Mouse (Mus musculus) cerebellum, postnatal 25 days (tissue): ENCODE measurements around the gene Gm10639.
"Not testable (repeated sequence)": the region's sequence is repeated elsewhere in the genome, so short reads cannot be mapped to it uniquely, and the experiment has no call there.

Experiments
- DNase-seq, 2 experiments: peaks; one replicate each; pipeline ENCODE4 v3.0.0; 2021; ENCODE audit warnings: mixed read lengths in 2 of 2

The Gm10639 gene

DNA sequence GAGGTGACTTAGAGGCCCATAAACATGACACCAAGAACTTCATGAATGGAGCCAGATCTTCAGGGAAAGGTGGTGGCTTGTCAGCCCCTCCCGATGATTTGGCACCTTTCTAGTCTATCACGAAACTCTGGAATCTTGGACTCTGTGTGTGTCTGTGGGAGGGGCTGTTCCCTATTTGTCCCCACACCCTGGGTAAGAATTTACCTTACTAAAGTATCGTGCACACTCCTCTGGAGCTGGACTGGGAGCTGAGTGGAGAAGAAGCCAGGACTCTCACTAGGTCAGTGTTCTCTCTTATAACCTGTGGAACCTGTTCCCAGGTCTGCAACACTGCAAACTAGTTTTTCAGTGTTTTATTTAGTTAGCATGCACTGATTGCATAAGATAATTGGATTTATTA is at the start of gene Gm10639:
TSS of gene Gm10639 (plus strand) at position 201 of the 400 bp plus-strand sequence.
- DNase-seq = not testable (repeated sequence)

GRCm38 (mm10) chr9:78255683-78256470 is 33.8 kb upstream of the Gm10639 start:
- peak; percentile 15 to 25 for DNase-seq

DNA sequence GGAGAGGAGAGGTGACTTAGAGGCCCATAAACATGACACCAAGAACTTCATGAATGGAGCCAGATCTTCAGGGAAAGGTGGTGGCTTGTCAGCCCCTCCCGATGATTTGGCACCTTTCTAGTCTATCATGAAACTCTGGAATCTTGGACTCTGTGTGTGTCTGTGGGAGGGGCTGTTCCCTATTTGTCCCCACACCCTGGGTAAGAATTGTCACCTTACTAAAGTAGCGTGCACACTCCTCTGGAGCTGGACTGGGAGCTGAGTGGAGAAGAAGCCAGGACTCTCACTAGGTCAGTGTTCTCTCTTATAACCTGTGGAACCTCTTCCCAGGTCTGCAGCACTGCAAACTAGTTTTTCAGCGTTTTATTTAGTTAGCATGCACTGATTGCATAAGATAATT is 32.8 kb upstream of the Gm10639 start, which contains the start of gene Gm3776:
TSS of gene Gm3776 (plus strand) at position 216 of the 400 bp plus-strand sequence.
- not testable (repeated sequence) for DNase-seq

DNA sequence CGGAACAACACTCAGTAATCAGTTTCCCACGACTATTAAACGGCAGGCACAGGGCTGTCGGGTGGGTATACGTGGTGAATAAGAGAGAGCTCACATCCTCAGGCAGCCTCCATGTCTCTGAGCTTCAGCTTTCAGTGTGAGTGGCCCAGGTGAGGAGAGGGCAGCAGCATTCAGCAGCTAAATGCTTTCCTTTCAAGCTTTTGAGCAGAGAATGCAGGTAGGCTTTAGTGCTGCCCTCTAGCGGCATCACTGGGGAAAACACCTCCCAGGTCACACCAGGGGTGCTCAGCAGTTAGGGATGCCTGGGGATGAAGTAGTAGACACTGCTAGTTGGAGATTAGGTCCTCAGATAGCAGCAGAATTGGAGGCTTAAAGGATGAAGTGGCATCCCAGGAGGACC is 30.0 kb upstream of the Gm10639 start:
- peak; percentile 50 to 52 for DNase-seq

GRCm38 (mm10) chr9:78270945-78271344 is 18.8 kb upstream of the Gm10639 start:
- not testable (repeated sequence) for DNase-seq

DNA sequence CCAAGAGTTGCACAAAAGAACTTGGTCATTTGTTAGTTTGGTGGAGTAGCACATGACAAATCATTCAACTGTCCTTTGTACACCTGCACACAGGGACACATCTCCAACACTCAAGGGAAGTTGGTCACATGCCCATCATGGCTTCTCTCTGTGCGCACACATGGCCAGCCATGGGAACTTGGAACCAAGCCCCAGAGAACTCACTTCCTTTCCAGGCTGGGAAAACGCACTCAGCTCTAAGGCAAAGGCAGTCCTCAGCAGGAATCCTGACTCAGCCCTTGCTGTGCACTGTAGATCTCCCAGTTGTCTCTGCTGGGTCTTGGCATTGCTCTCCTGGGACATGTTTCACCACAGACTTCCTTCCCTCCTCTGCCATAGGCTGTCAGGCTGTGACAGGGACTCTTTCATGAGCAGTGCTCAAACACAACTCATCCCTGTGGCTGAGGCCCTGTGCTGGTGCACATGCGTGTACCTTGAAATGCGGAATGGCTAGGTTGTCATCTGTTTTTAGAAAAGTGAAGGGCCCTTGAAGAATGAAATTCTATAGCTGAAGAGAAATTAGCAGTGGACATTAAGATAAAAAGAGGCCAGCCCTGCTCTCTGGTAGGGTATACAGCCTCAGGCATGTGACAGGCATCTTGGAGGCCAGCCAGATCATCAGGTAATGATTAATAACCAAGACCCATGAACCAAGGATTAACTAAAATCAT is 7.6 kb upstream of the Gm10639 start:
- peak; percentile 11 to 39 for DNase-seq

GRCm38 (mm10) chr9:78289063-78289462 is 660 bp upstream of the Gm10639 start:
- DNase-seq = not testable (repeated sequence)

DNA sequence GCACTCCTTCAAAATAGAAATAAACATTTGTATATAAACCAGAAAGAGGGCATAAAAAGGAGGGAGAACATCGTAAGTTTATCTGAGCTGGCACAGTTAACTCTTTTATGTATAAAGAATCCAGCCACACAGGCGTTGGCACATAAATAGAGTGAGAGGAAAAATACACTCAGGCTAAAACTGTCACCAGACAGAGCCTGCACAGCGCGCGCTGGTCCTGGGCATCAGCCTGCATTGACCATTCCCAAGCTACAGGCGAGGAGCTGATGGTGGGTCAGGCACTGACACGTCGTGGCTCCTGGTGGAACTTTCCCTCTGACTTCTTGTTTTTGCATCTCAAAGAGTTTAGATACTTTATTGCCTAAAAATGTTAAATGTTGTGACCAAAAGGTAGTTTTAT is 2.7 kb downstream of the Gm10639 start:
- DNase-seq = not testable (repeated sequence)

GRCm38 (mm10) chr9:78293683-78294082 is 4.0 kb downstream of the Gm10639 start:
- not testable (repeated sequence) for DNase-seq

DNA sequence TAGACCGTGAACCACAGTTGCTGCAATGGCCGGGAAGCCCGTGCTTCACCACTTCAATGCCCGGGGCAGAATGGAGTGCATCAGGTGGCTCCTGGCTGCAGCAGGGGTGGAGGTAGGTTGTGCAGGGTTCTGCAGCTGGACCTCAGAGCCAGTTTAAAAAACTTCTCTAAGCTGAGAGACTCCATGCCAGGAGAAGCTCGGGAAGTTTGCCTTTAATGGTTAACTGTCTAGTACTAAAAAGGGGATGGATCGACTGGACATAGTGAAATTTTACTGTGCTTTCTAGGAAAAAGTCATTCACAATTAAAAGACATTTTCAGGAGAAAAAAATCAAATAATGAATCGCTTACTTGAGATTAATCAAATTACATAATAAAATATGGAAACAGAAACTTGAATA is 5.1 kb downstream of the Gm10639 start:
- DNase-seq = not testable (repeated sequence)

- peak; percentile 47 to 66 for DNase-seq
Observed at GRCm38 (mm10) chr9:78296089-78296488, 6.4 kb downstream of the Gm10639 start.

DNA sequence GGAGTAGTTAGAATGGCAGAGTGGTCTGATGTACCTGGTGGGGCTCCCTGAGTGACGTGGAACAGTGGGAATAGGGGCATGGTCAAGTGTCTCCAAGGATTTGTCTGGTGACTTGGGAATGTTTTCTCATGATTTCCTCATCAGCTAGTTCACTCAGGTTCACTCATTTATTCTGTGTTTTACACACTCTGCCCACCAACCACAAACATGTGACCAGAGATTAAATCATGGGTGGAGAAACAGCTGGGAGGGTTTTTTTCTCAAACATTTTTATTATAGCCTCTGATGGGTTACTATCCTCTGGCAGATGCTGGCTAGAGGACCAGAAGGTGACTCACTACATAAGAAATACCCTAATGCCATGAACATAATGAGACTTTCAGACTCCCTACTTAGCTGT is 8.5 kb downstream of the Gm10639 start:
- DNase-seq = no peak

DNA sequence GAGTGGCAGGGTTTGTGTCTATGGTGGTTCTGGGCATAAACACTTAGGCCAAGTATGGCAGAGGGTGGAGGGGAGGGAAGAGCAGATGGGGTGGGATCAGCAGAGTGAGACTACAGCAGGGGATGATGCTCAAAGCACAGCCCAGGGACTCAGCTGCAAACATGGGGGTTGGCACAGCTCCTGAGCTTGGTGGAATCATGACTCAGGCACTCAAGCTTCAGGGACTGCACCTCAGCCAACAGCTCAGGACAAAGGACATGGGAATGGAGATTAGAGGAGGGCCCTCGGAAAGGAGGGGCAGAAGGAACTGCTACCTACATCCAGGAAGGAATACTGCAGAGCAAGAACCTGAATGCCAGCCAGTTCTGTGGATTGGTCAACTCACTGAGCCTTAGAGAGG is 9.4 kb downstream of the Gm10639 start:
- DNase-seq = not testable (repeated sequence)

DNA sequence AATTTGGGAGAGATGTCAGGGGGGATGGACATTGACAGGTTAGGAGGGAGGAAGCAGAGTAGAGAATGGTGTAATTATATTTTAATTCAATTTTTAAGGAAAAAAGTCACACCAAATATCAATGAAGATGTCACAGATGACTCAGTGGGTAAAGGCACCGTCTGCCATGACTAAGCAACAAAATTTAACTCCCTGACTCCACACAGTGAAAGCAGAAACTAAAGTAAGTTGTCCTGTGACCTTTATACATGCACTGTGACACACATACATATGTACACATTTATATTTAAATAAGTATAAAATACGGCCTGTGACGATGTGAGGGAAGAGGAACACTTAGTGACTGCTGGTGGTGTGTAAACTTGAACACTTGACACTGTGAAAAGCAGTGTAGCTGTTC is 18.4 kb downstream of the Gm10639 start:
- DNase-seq = not testable (repeated sequence)

DNA sequence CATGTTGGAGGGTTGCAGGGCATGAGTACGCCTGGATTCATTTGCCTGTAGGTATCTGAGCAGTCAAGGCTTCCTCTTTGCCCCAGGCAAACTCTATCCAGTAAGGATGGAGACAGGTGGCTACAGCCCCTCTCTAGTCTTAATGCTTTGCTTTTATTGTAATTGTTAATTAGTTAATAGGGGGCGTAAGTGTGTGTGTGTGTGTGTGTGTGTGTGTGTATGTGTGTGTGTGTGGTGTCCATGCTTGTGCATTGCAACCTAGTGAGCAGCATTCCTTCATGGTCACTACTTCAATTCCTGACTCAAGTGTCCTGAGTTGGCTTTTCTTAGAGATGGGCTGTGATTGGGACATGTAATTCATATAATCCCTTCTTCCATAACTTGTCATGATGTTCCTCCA is 25.0 kb downstream of the Gm10639 start, which contains the start of gene Omt2a:
TSS of gene Omt2a (minus strand) at position 101 of the 400 bp plus-strand sequence.
- DNase-seq = no peak

- no peak for DNase-seq
Observed at GRCm38 (mm10) chr9:78319499-78319898, 29.8 kb downstream of the Gm10639 start.

DNA sequence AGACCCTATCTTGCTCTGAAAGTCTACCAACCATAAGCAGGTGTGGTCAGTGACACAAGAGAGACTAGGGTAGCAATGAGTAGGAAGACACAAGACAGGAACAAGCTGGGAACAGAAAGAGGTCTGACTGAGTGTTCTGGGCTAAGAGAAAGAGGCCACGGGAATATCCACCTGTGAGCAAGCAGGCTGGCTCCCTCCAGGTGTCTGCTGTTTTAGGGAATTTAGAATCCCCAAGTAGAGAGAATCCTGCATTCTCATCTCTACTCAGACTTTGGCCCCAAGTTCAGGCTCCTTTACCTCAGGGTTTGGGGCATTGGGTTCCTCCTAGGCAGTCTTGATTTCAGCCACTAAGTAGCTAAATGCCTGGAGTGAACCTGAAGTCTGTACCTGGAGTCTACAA is 37.6 kb downstream of the Gm10639 start, which contains the start of gene Omt2b:
TSS of gene Omt2b (plus strand) at position 301 of the 400 bp plus-strand sequence.
- not testable (repeated sequence) for DNase-seq

GRCm38 (mm10) chr9:78337050-78337449 is 47.3 kb downstream of the Gm10639 start:
- DNase-seq = not testable (repeated sequence)

GRCm38 (mm10) chr9:78340324-78340723 is 50.6 kb downstream of the Gm10639 start:
- peak; percentile 37 to 62 for DNase-seq

DNA sequence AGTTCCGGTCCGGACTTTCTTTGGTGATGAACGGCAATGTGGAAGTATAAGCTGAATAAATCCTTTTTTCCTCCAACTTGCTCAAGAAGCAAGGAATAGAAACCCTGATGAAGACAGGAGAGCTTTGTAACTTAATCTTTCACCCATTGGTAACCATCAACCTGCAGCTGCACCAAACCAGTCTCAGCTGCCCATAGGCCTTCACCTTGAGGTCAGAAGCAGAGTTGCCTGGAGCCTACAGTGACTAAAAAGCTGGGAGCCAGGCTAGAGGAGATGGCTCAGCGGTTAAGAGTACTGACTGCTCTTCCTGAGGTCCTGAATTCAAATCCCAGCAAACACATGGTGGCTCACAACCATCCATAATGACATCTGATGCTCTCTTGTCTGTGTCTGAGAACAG is 52.8 kb downstream of the Gm10639 start:
- DNase-seq = not testable (repeated sequence)

- not testable (repeated sequence) for DNase-seq
Observed at GRCm38 (mm10) chr9:78343055-78343454, 53.3 kb downstream of the Gm10639 start.

DNA sequence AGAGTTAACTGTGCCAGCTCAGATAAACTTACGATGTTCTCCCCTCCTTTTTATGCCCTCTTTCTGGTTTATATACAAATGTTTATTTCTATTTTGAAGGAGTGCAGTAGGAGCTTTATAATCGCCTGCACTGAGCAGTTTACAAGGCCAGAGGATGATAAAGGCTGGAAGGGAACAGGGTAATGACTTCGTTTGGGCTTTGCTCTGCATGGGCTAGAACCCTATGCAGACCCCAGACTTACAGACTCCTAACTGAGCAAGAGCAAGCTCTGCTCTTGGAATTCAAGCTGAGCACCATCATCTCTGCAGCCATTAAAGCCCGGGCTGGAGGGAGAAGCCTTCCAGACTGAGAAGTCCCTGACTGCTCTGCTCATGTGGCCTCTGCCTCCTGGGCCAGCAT is 55.5 kb downstream of the Gm10639 start:
- not testable (repeated sequence) for DNase-seq

- no peak for DNase-seq
Observed at GRCm38 (mm10) chr9:78347004-78347403, 57.3 kb downstream of the Gm10639 start.
